Mouse (Mus musculus): ENCODE measurements around the gene Tal1. TPM values are rescaled to one million over a fixed set of nuclear protein-coding genes. Genes with fewer than 3 reads are reported as not detected.
A peak's percentile ranks its signal among the peaks of the same experiment; 100 is the strongest.

Gene Tal1
- polyA plus RNA-seq, 1 experiment from 2014 or later: 0.27 TPM

GRCm38 (mm10) chr4:115047750-115048149 lies 8.5 kb upstream of the Tal1 start:
- Histone ChIP-seq H3K4me1 (replicated peaks; ENCODE audit: control insufficient read depth, insufficient read depth, low read length) (no peaks in the 10 kb centered on the region), H3K36me3 (ENCODE audit: control insufficient read depth, insufficient read depth) (no peaks in the 10 kb centered on the region), H3K4me2 (replicated peaks; ENCODE audit: low read depth) (no peak overlapping the region), H3K4me3 (ENCODE audit: low read depth, low read length) (no peak overlapping the region), H3K9me3 (ENCODE audit: control insufficient read depth) (no peaks in the 10 kb centered on the region), H3K27ac (ENCODE audit: low read depth, low read length) (no peak overlapping the region), H3K9ac (ENCODE audit: low read depth, low read length) (no peak overlapping the region), H3K27me3 (replicated peaks; ENCODE audit: control insufficient read depth, insufficient read depth, low read length) (peaks cover 30% of the 10 kb centered on the region)
- no peak for ATAC-seq
- peak; percentile 71 for TF ChIP-seq CTCF (IDR thresholded peaks at IDR 0.05; ENCODE audit: low read depth)
- whole genome bisulfite sequencing: 7% methylated on average over 5 of the region's 5 CpGs

- H3K36me3 ChIP-seq (ENCODE audit: control insufficient read depth, insufficient read depth): no peaks in the 10 kb centered on the region
- no peak for TF ChIP-seq CTCF (IDR thresholded peaks at IDR 0.05; ENCODE audit: low read depth)
- no peak for ATAC-seq
- no peak overlapping the region for H3K4me2 ChIP-seq (replicated peaks; ENCODE audit: low read depth)
- no peaks in the 10 kb centered on the region for H3K9me3 ChIP-seq (ENCODE audit: control insufficient read depth)
- H3K9ac ChIP-seq (ENCODE audit: low read depth, low read length): no peak overlapping the region
- WGBS: 68% methylated on average over 8 of the region's 8 CpGs
- no peak overlapping the region for H3K27ac ChIP-seq (ENCODE audit: low read depth, low read length)
- H3K4me1 ChIP-seq (replicated peaks; ENCODE audit: control insufficient read depth, insufficient read depth, low read length): no peaks in the 10 kb centered on the region
- peaks cover 33% of the 10 kb centered on the region for H3K27me3 ChIP-seq (replicated peaks; ENCODE audit: control insufficient read depth, insufficient read depth, low read length)
- H3K4me3 ChIP-seq (ENCODE audit: low read depth, low read length): no peak overlapping the region
These were observed 8.0 kb upstream of the Tal1 start for GRCm38 (mm10) chr4:115048190-115048589.

- WGBS: 63% methylated on average over 5 of the region's 5 CpGs
- H3K9me3 ChIP-seq (ENCODE audit: control insufficient read depth): no peaks in the 10 kb centered on the region
- no peaks in the 10 kb centered on the region for H3K36me3 ChIP-seq (ENCODE audit: control insufficient read depth, insufficient read depth)
- H3K9ac ChIP-seq (ENCODE audit: low read depth, low read length): no peak overlapping the region
- TF ChIP-seq CTCF (IDR thresholded peaks at IDR 0.05; ENCODE audit: low read depth): no peak
- H3K4me1 ChIP-seq (replicated peaks; ENCODE audit: control insufficient read depth, insufficient read depth, low read length): no peaks in the 10 kb centered on the region
- H3K27me3 ChIP-seq (replicated peaks; ENCODE audit: control insufficient read depth, insufficient read depth, low read length): peaks cover 60% of the 10 kb centered on the region
- no peak overlapping the region for H3K4me3 ChIP-seq (ENCODE audit: low read depth, low read length)
- no peak for ATAC-seq
- no peak overlapping the region for H3K27ac ChIP-seq (ENCODE audit: low read depth, low read length)
- H3K4me2 ChIP-seq (replicated peaks; ENCODE audit: low read depth): no peak overlapping the region
These were observed 5.0 kb upstream of the Tal1 start for GRCm38 (mm10) chr4:115051245-115051644.

GRCm38 (mm10) chr4:115052343-115053005 lies 3.8 kb upstream of the Tal1 start:
- no peaks in the 10 kb centered on the region for H3K36me3 ChIP-seq (ENCODE audit: control insufficient read depth, insufficient read depth)
- no peak for ATAC-seq
- H3K4me1 ChIP-seq (replicated peaks; ENCODE audit: control insufficient read depth, insufficient read depth, low read length): no peaks in the 10 kb centered on the region
- peak overlapping the region; percentile 21; the same call in 1 of the 2 replicates for H3K27ac ChIP-seq (ENCODE audit: low read depth, low read length)
- H3K9ac ChIP-seq (ENCODE audit: low read depth, low read length): no peak overlapping the region
- H3K27me3 ChIP-seq (replicated peaks; ENCODE audit: control insufficient read depth, insufficient read depth, low read length): peaks cover 70% of the 10 kb centered on the region
- H3K4me2 ChIP-seq (replicated peaks; ENCODE audit: low read depth): peak overlapping the region; percentile 55
- peak overlapping the region; percentile 29 for H3K4me3 ChIP-seq (ENCODE audit: low read depth, low read length)
- H3K9me3 ChIP-seq (ENCODE audit: control insufficient read depth): no peaks in the 10 kb centered on the region
- WGBS: 2% methylated on average over 36 of the region's 36 CpGs
- no peak for TF ChIP-seq CTCF (IDR thresholded peaks at IDR 0.05; ENCODE audit: low read depth)

- no peak for ATAC-seq
- Histone ChIP-seq H3K9me3 (ENCODE audit: control insufficient read depth) (no peaks in the 10 kb centered on the region), H3K36me3 (ENCODE audit: control insufficient read depth, insufficient read depth) (no peaks in the 10 kb centered on the region), H3K9ac (ENCODE audit: low read depth, low read length) (no peak overlapping the region), H3K4me2 (replicated peaks; ENCODE audit: low read depth) (no peak overlapping the region), H3K4me3 (ENCODE audit: low read depth, low read length) (no peak overlapping the region), H3K4me1 (replicated peaks; ENCODE audit: control insufficient read depth, insufficient read depth, low read length) (no peaks in the 10 kb centered on the region), H3K27me3 (replicated peaks; ENCODE audit: control insufficient read depth, insufficient read depth, low read length) (peaks cover 90% of the 10 kb centered on the region), H3K27ac (ENCODE audit: low read depth, low read length) (no peak overlapping the region)
- WGBS: 13% methylated on average over 2 of the region's 2 CpGs
- TF ChIP-seq CTCF (IDR thresholded peaks at IDR 0.05; ENCODE audit: low read depth): no peak
These were observed 1.2 kb upstream of the Tal1 start for GRCm38 (mm10) chr4:115055044-115055443.

- Histone ChIP-seq H3K36me3 (ENCODE audit: control insufficient read depth, insufficient read depth) (no peaks in the 10 kb centered on the region), H3K4me1 (replicated peaks; ENCODE audit: control insufficient read depth, insufficient read depth, low read length) (no peaks in the 10 kb centered on the region), H3K27me3 (replicated peaks; ENCODE audit: control insufficient read depth, insufficient read depth, low read length) (peaks cover 90% of the 10 kb centered on the region), H3K9ac (ENCODE audit: low read depth, low read length) (no peak overlapping the region), H3K27ac (ENCODE audit: low read depth, low read length) (no peak overlapping the region), H3K4me2 (replicated peaks; ENCODE audit: low read depth) (no peak overlapping the region), H3K4me3 (ENCODE audit: low read depth, low read length) (no peak overlapping the region), H3K9me3 (ENCODE audit: control insufficient read depth) (no peaks in the 10 kb centered on the region)
- ATAC-seq: no peak
- 24% methylated on average over 3 of the region's 3 CpGs for WGBS
- no peak for TF ChIP-seq CTCF (IDR thresholded peaks at IDR 0.05; ENCODE audit: low read depth)
These were observed 535 bp upstream of the Tal1 start for GRCm38 (mm10) chr4:115055691-115056090.

All from intestine, postnatal 0 days (tissue).